Mouse (Mus musculus) lung, postnatal 0 days (tissue): ENCODE results near the gene Plxnc1. TPM values are rescaled to one million over a fixed set of nuclear protein-coding genes. Genes with fewer than 3 reads are reported as not detected.

Source experiments
- ATAC-seq: fragments of 200-750 bp; cut with Nextera tagmentation; 2 replicates; pipeline ENCODE4 v1.8.0; 2017; ENCODE audit warnings: moderate library complexity
- DNase-seq: peaks from one replicate; pipeline ENCODE4 v3.0.0-alpha.2; 2016; ENCODE audit warnings: low spot score
- H3K27ac ChIP-seq: fragments of 300-500 bp; sonication (generic); 2 replicates; pipeline ENCODE4 v1.5.1; 2014; ENCODE audit warnings: antibody characterized with exemption, mild to moderate bottlenecking, low read length, mixed read lengths
- H3K27me3 ChIP-seq: fragments of 300-500 bp; sonication (generic); replicated peaks from 2 replicates; pipeline ENCODE4 v1.6.1; 2014; ENCODE audit warnings: low read length, mixed read lengths; ENCODE audit not compliant: insufficient read depth
- H3K36me3 ChIP-seq: fragments of 300-500 bp; sonication (generic); 2 replicates; pipeline ENCODE4 v1.6.1; 2014; ENCODE audit warnings: low read length, mixed read lengths; ENCODE audit not compliant: insufficient read depth
- H3K4me1 ChIP-seq: fragments of 300-500 bp; sonication (generic); 2 replicates; pipeline ENCODE4 v1.6.1; 2014; ENCODE audit warnings: antibody characterized with exemption, low read depth, low read length, mixed read lengths; ENCODE audit not compliant: insufficient read depth
- H3K4me2 ChIP-seq: fragments of 300-500 bp; sonication (generic); replicated peaks from 2 replicates; pipeline ENCODE4 v1.6.1; 2014; ENCODE audit warnings: low read depth, mild to moderate bottlenecking, low read length, moderate library complexity, mixed read lengths
- H3K4me3 ChIP-seq: fragments of 300-500 bp; sonication (generic); 2 replicates; pipeline ENCODE4 v1.5.1; 2014; ENCODE audit warnings: low read depth, low read length
- H3K9ac ChIP-seq: fragments of 300-500 bp; sonication (generic); replicated peaks from 2 replicates; pipeline ENCODE4 v1.6.1; 2014; ENCODE audit warnings: low read depth, mild to moderate bottlenecking
- H3K9me3 ChIP-seq: fragments of 300-500 bp; sonication (generic); 2 replicates; pipeline ENCODE4 v1.6.1; 2016; ENCODE audit warnings: low read length, mixed read lengths
- CTCF ChIP-seq: IDR thresholded peaks from 2 replicates; pipeline ENCODE4 v1.5.1; 2016; ENCODE audit warnings: antibody characterized with exemption, mild to moderate bottlenecking
- EP300 ChIP-seq: IDR thresholded peaks from 2 replicates; pipeline ENCODE4 v1.6.1; 2016; ENCODE audit warnings: antibody characterized with exemption, mild to moderate bottlenecking, control low read depth
- WGBS: fragments of 180-500 bp; shearing (Covaris S2); extraction: QIAGEN DNeasy Blood & Tissue Kit; methylation state at CpG from one replicate; pipeline ENCODE4 v1.1.7; 2014; 5-methylcytosine and 5-hydroxymethylcytosine counted together
- polyA plus RNA-seq: library from polyadenylated mRNA; unstranded; fragments of >200 nt; fragmentation: Nextera tagmentation; extraction: Ambion mirVana; gene quantifications from 2 replicates; pipeline ENCODE4 v1.2.1, GENCODE M21; 2015

The Plxnc1 gene
- polyA plus RNA-seq, 1 experiment from 2014 or later = 3.2 TPM

DNA sequence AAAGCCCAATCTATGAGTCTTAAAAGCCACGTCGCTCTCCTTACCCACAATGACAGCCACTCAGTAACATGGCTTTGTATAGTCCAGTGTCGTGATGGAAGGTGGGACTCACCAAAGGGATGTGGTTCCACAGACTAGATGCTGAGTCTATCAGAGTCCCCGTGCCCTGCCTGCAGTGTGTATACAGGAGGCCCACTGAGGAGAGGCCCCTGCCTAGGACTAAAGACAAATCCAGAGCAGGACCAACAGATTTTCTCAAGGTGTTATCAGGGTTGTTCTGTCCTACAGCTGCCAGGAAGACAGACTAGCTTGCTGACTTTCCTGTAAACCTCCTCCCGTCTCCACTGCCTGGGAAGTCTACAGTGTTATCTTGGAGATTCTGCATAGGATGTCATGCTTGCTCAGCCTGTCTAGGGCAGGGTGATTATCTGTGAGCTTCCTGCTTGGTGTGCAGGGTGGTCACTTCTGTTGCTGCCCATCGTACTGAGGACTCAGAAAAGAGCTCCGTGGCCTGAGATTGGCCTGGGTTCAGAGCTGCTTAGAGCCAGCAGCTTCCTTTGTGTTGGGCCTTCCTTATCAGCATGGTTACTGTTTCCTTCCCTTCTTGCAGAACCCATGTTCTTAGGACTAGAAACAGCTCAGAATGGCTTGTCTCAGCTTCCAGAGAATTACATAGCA is 143.8 kb downstream of the Plxnc1 start:
- Histone ChIP-seq H3K27ac (no peak overlapping the region), H3K4me1 (peaks cover 2% of the 10 kb centered on the region; the same call in 1 of the 2 replicates), H3K27me3 (no peaks in the 10 kb centered on the region), H3K4me2 (no peak overlapping the region), H3K4me3 (no peak overlapping the region), H3K9ac (no peak overlapping the region), H3K36me3 (no peaks in the 10 kb centered on the region; the same call in 1 of the 2 replicates), H3K9me3 (no peaks in the 10 kb centered on the region)
- DNase-seq (no peak), ATAC-seq (no peak)
- TF ChIP-seq CTCF (no peak), EP300 (no peak)
- WGBS = 70% methylated on average over 7 of the region's 7 CpGs

DNA sequence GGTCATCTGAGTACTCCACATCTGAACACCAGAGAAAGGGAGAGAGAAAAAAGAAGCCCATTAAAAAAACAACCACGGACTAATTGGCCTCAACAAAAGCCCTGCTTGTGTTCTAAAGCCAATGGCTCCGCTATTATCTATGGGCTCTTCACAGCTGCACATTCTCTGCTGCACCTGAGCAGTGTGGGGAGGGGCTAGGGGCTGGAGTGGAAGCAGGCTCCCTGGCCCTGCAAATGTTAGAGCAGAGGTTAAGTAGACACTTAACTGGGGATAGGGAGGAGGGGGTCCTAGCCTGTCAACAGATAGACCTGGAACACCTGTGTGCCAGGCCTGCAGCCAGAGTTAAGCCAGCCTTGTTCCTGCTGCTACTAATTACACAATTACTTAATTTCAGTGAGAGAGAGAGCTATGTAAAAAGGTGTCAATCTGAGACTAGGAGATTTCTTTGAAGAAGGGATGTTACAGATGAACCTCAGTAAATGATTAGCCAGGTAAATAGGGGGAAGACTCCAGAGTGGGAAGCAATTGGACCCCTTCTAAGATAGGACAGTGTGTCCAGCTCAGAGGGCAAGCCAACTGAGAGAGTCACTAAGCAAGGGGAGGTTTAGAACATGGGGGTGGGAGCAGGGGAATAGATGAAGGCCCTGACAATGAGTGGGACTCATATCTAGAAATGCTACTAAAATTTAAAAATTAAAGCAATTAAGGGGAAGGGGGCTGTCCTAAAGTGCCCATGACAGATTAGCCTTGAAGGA is 145.0 kb downstream of the Plxnc1 start:
- no peak overlapping the region for H3K27ac ChIP-seq
- ATAC-seq (no peak), DNase-seq (no peak)

DNA sequence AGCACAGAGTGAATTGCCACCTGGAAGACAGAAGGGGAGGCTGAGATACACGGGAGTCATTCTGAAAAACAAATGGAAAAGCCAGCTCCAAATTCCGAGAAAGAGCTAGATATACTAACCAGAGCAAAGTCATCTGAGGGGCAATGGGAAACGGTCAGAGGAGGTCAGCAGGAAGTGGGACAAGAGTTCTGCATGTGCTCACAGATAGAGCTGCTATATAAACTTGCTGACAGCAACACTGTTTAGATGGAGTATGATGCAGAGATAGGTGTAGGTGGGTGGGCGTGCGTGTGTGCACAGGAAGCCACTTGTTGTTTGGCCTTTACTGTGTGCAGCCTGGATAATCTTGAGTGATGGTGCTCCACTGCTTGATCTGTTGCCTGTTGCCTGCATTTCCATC is 146.5 kb downstream of the Plxnc1 start:
- no peak overlapping the region for H3K27ac ChIP-seq
- no peak for TF ChIP-seq CTCF
- TF ChIP-seq EP300 = no peak
- 50% methylated on average over 5 of the region's 5 CpGs for WGBS
- H3K4me3 ChIP-seq = no peak overlapping the region
- no peaks in the 10 kb centered on the region for H3K27me3 ChIP-seq
- DNase-seq (no peak), ATAC-seq (no peak)
- no peak overlapping the region for H3K4me2 ChIP-seq
- peaks cover 7% of the 10 kb centered on the region for H3K4me1 ChIP-seq
- peaks cover 7% of the 10 kb centered on the region; the same call in 1 of the 2 replicates for H3K36me3 ChIP-seq
- no peak overlapping the region for H3K9ac ChIP-seq
- no peaks in the 10 kb centered on the region for H3K9me3 ChIP-seq

More for the DNA sequence above, 145.0 kb downstream of the Plxnc1 start:
- H3K36me3 ChIP-seq = no peaks in the 10 kb centered on the region; the same call in 1 of the 2 replicates
- peaks cover 2% of the 10 kb centered on the region; the same call in 1 of the 2 replicates for H3K4me1 ChIP-seq
- no peak overlapping the region for H3K4me2 ChIP-seq
- no peaks in the 10 kb centered on the region for H3K9me3 ChIP-seq
- no peak for TF ChIP-seq CTCF
- TF ChIP-seq EP300 = no peak
- 38% methylated on average over 2 of the region's 2 CpGs for WGBS
- no peak overlapping the region for H3K4me3 ChIP-seq
- H3K27me3 ChIP-seq = no peaks in the 10 kb centered on the region
- no peak overlapping the region for H3K9ac ChIP-seq

DNA sequence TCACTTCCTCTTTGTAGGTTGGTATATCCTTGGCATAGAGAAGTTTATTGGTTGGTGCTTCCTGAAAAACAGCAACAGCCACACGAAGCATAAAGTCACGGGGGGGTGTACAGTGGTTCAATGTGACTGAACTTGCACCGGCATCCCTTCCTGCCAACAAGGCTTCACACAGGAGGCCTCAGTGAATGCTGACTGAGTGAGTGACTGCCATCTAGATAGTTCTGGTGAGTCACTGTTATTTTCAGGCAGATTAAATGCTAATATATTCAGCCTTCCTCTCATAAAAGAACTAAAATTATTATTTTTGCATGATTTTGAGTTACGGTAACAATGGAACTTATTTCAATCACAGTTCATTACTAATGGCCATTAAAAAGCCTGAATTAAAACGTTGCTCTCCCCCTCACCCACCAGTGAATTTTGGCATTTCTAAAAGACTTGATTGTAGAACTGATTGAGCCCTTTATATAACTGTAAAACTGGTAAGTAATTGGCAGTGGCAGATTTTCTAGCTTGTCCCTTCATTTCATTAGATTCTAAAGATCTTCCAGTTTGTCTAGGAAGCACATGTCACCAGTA is 149.9 kb downstream of the Plxnc1 start:
- WGBS = 69% methylated on average over 5 of the region's 5 CpGs
- no peak overlapping the region for H3K4me2 ChIP-seq

DNA sequence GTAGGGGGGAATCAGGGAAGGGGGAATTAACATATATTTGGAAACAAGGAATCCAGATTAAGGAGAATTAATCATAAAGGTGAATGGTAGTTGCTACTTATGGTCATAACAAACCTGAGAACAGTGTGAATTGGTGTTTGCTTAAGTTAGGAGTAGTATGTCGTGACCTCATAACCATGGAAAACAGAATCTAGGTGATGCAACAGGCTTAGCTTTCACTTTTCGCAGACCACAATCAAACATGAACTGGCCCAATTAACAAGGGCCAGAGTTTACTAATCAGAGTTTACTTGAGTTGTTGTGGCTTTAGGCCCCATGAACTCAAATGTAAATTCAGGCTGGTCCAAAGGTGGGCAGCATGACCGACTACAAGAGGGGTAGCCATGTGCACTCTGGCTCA is 150.7 kb downstream of the Plxnc1 start:
- Histone ChIP-seq H3K27ac (no peak overlapping the region), H3K9me3 (no peaks in the 10 kb centered on the region), H3K4me2 (no peak overlapping the region), H3K4me1 (peaks cover 5% of the 10 kb centered on the region; the same call in 1 of the 2 replicates), H3K9ac (no peak overlapping the region), H3K27me3 (no peaks in the 10 kb centered on the region), H3K4me3 (no peak overlapping the region), H3K36me3 (peaks cover 7% of the 10 kb centered on the region; the same call in 1 of the 2 replicates)
- WGBS = 78% methylated on average over 3 of the region's 3 CpGs
- ATAC-seq = no peak
- TF ChIP-seq CTCF (no peak), EP300 (no peak)
- DNase-seq = peak; percentile 23

More for the DNA sequence above, 149.9 kb downstream of the Plxnc1 start:
- peaks cover 5% of the 10 kb centered on the region; the same call in 1 of the 2 replicates for H3K4me1 ChIP-seq
- no peaks in the 10 kb centered on the region for H3K27me3 ChIP-seq
- TF ChIP-seq EP300 (no peak), CTCF (no peak)
- ATAC-seq (no peak), DNase-seq (no peak)
- H3K9me3 ChIP-seq = no peaks in the 10 kb centered on the region
- no peak overlapping the region for H3K9ac ChIP-seq
- H3K27ac ChIP-seq = no peak overlapping the region
- H3K36me3 ChIP-seq = peaks cover 7% of the 10 kb centered on the region; the same call in 1 of the 2 replicates
- no peak overlapping the region for H3K4me3 ChIP-seq

DNA sequence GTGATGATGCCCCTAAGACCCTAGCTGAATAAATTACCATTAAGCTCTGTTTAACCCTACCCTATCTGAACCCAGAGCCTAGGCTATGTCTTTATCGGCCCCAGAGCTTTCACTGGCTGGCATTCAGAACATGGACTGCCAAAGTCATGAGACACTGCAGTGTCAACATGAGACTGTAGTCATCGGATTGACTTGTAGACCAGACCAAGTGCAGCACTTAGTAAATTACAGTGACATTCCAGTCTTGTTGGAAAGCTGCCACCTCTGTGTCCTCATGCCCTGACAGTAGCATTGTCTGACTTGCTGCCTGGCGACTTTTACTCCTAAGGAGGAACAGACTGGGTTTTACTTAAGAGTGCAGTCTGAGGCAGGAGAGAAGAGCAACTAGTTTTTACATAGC is 155.4 kb downstream of the Plxnc1 start:
- H3K4me3 ChIP-seq = no peak overlapping the region
- peak; percentile 95 for ATAC-seq
- no peak overlapping the region for H3K4me2 ChIP-seq
- H3K27me3 ChIP-seq = no peaks in the 10 kb centered on the region
- H3K27ac ChIP-seq = no peak overlapping the region
- DNase-seq = peak; percentile 88
- H3K36me3 ChIP-seq = 0 out of 2 replicates have a peak, but pooled peaks cover 7% of the 10 kb centered on the region
- peaks cover 5% of the 10 kb centered on the region; the same call in 1 of the 2 replicates for H3K4me1 ChIP-seq
- WGBS = 21% methylated on average over 3 of the region's 3 CpGs
- TF ChIP-seq CTCF (no peak), EP300 (peak; percentile 83)
- H3K9me3 ChIP-seq = no peaks in the 10 kb centered on the region
- no peak overlapping the region for H3K9ac ChIP-seq
